Comparison of ENCODE assay signal across 25 mouse cellular contexts in the genomic region with DNA sequence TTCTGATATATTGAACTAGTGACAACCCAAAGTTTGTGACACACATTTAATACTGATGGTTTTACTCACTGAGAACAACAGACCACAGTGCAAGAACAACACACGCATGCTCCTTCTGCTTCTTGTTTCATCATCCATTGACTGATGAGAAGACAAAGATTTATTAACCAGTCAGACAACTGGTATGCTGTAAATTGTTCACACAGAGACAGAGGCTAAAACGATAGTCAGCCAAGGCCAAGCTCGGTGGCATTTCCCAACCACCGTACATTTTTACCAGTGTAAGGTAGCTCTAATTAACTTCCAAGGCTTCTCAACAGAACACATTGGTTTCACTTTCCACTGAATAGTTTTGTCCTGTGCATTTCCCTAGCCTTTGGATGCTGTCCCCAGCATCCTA.
DNase-seq lines count a peak whose midpoint lies in the region; ATAC-seq and TF ChIP-seq lines count a peak whose summit lies in the region.
"Had no signal": no experiment of that assay in that cellular context is flagged by ENCODE, and none has a peak within 500 bp of the region (broad histone marks: within the 10 kb centered on the region; RNA-seq: fewer than 3 reads in every experiment).

No protein-coding gene starts in this region.

- no peaks in the 10 kb centered on the region for H3K4me1 ChIP-seq in kidney, postnatal 0 days (replicated peaks; ENCODE audit: insufficient read depth, low read length)
- no peaks in the 10 kb centered on the region for H3K4me1 ChIP-seq in midbrain, embryonic 14.5 days (ENCODE audit: control insufficient read depth, insufficient read depth, low read length)
- H3K4me1 ChIP-seq: embryonic facial prominence, embryonic 12.5 days; forebrain, embryonic 13.5 days; forebrain, embryonic 15.5 days had no signal

- H3K36me3 ChIP-seq in kidney, postnatal 0 days (ENCODE audit: insufficient read depth, low read length) = no peaks in the 10 kb centered on the region
- H3K36me3 ChIP-seq in myocyte (ENCODE audit: control insufficient read depth, insufficient read depth) = no peaks in the 10 kb centered on the region
- H3K36me3 ChIP-seq in midbrain, embryonic 14.5 days (ENCODE audit: control insufficient read depth, insufficient read depth, low read length) = no peaks in the 10 kb centered on the region
- H3K36me3 ChIP-seq: embryonic facial prominence, embryonic 10.5 days; embryonic facial prominence, embryonic 12.5 days; forebrain, embryonic 15.5 days; G1E had no signal

- ATAC-seq in kidney, postnatal 0 days (replicated peaks; ENCODE audit: low FRiP score, low read depth) = no peak
- no peak for ATAC-seq in midbrain, embryonic 14.5 days (ENCODE audit: low FRiP score, low TSS enrichment)
- ATAC-seq: activated CD4-positive, CD25-positive, alpha-beta regulatory T cell, adult 4 months; CD4-positive, CD25-positive, alpha-beta regulatory T cell, adult 4 months; forebrain, embryonic 13.5 days; forebrain, embryonic 15.5 days; forebrain, postnatal 0 days; Patski had no signal

- H3K4me2 ChIP-seq in kidney, postnatal 0 days (ENCODE audit: low read length) = no peak overlapping the region
- H3K4me2 ChIP-seq in myocyte (ENCODE audit: low read depth) = peak overlapping the region; percentile 4
- no peak overlapping the region for H3K4me2 ChIP-seq in midbrain, embryonic 14.5 days (ENCODE audit: low read length)
- H3K4me2 ChIP-seq: embryonic facial prominence, embryonic 12.5 days; forebrain, embryonic 13.5 days; forebrain, embryonic 15.5 days had no signal

- no peak overlapping the region for H3K9ac ChIP-seq in kidney, postnatal 0 days (ENCODE audit: low read depth, low read length)
- H3K9ac ChIP-seq in midbrain, embryonic 14.5 days (replicated peaks; ENCODE audit: low read length) = no peak overlapping the region
- H3K9ac ChIP-seq: embryonic facial prominence, embryonic 12.5 days; forebrain, embryonic 13.5 days; forebrain, embryonic 15.5 days; forebrain, postnatal 0 days had no signal

- H3K27ac ChIP-seq in kidney, postnatal 0 days = no peak overlapping the region
- H3K27ac ChIP-seq in midbrain, embryonic 14.5 days (replicated peaks; ENCODE audit: low read depth, low read length) = no peak overlapping the region
- H3K27ac ChIP-seq: embryonic facial prominence, embryonic 10.5 days; embryonic facial prominence, embryonic 12.5 days; forebrain, embryonic 13.5 days; forebrain, embryonic 15.5 days had no signal

- WGBS in kidney, postnatal 0 days = 29% methylated on average over 4 of the region's 4 CpGs
- 91% methylated on average over 4 of the region's 4 CpGs for WGBS in midbrain, embryonic 14.5 days

- no peak overlapping the region for H3ac ChIP-seq in myocyte (ENCODE audit: control insufficient read depth, insufficient read length)

- H3K9me3 ChIP-seq in kidney, postnatal 0 days (replicated peaks; ENCODE audit: low read length) = no peaks in the 10 kb centered on the region
- H3K9me3 ChIP-seq in midbrain, embryonic 14.5 days (ENCODE audit: control insufficient read depth, low read length) = no peaks in the 10 kb centered on the region
- H3K9me3 ChIP-seq: embryonic facial prominence, embryonic 10.5 days; embryonic facial prominence, embryonic 12.5 days; forebrain, embryonic 13.5 days; forebrain, embryonic 15.5 days had no signal

- TF ChIP-seq CTCF in kidney, postnatal 0 days (IDR thresholded peaks at IDR 0.05; ENCODE audit: low read depth) = no peak

- DNase-seq in adrenal gland, adult 2 months = peak; percentile 51
- no peak for DNase-seq in adrenal gland, adult 18-20 months (ENCODE audit: low spot score in 2 of 2)
- DNase-seq in adrenal gland, postnatal 36 days = peak; percentile 10 to 34
- no peak for DNase-seq in adrenal gland, postnatal 4 days (ENCODE audit: low spot score in 2 of 2)
- peak; percentile 11 for DNase-seq in kidney, postnatal 0 days (ENCODE audit: low spot score)
- DNase-seq in kidney, adult 8-10 months = no peak
- DNase-seq in midbrain, embryonic 14.5 days = no peak
- DNase-seq: adrenal gland, postnatal 14 days; B cell, adult 2 months; cerebellum, adult 11-12 months; cerebellum, adult 2 months; cerebellum, adult 9-10 months; cerebellum, postnatal 10 days; cerebellum, postnatal 25 days; forebrain, postnatal 0 days had no signal

- no peak overlapping the region for H3K4me3 ChIP-seq in kidney, postnatal 0 days (replicated peaks; ENCODE audit: low read depth, low read length)
- H3K4me3 ChIP-seq in myocyte = no peak overlapping the region
- no peak overlapping the region for H3K4me3 ChIP-seq in midbrain, embryonic 14.5 days (replicated peaks; ENCODE audit: low read depth, low read length)
- H3K4me3 ChIP-seq: embryonic facial prominence, embryonic 10.5 days; embryonic facial prominence, embryonic 12.5 days; forebrain, embryonic 13.5 days; forebrain, embryonic 15.5 days had no signal

- no peaks in the 10 kb centered on the region for H3K27me3 ChIP-seq in kidney, postnatal 0 days (ENCODE audit: insufficient read depth, low read length)
- no peaks in the 10 kb centered on the region for H3K27me3 ChIP-seq in myocyte (ENCODE audit: control insufficient read depth, insufficient read depth, insufficient read length)
- H3K27me3 ChIP-seq in midbrain, embryonic 14.5 days (ENCODE audit: control insufficient read depth, insufficient read depth, low read length) = no peaks in the 10 kb centered on the region
- H3K27me3 ChIP-seq: CH12.LX; embryonic facial prominence, embryonic 12.5 days; forebrain, embryonic 13.5 days; forebrain, embryonic 15.5 days; Patski had no signal

- H3K79me2 ChIP-seq in myocyte (ENCODE audit: control insufficient read depth, insufficient read depth) = no peaks in the 10 kb centered on the region

- no peak for TF ChIP-seq POLR2A in myocyte (IDR thresholded peaks at IDR 0.05; ENCODE audit: insufficient read length, low read depth)

TF ChIP-seq in myocyte, 11 proteins besides CTCF, POLR2A, EP300 and RAD21:
- no peak for TF ChIP-seq TCF3 (IDR thresholded peaks at IDR 0.05; ENCODE audit: insufficient read length, low read depth)
- TF ChIP-seq E2F4 (IDR thresholded peaks at IDR 0.05; ENCODE audit: insufficient read depth) = no peak
- TF ChIP-seq USF1 (IDR thresholded peaks at IDR 0.05; ENCODE audit: low read depth) = no peak

Comparison
In these comparisons a context has a peak if more than half of its experiments do, and no peak if none do; other contexts are left out.
1. DNase-seq: peak in adrenal gland, adult 2 months (single experiment), adrenal gland, postnatal 36 days (2 of 2) and kidney, postnatal 0 days (single experiment); none in adrenal gland, adult 18-20 months (0 of 2), adrenal gland, postnatal 4 days (0 of 2), kidney, adult 8-10 months (0 of 2) and midbrain, embryonic 14.5 days (single experiment).